Mouse (Mus musculus): Measurements from ENCODE around the gene Sgtb. TPM values are rescaled to one million over a fixed set of nuclear protein-coding genes. Genes with fewer than 3 reads are reported as not detected.
A peak's percentile ranks its signal among the peaks of the same experiment; 100 is the strongest.

The Sgtb gene
- polyA plus RNA-seq (2015; fragmentation: Nextera tagmentation; extraction: Ambion mirVana): 28.6 and 34.5 TPM in 2 replicates

DNA sequence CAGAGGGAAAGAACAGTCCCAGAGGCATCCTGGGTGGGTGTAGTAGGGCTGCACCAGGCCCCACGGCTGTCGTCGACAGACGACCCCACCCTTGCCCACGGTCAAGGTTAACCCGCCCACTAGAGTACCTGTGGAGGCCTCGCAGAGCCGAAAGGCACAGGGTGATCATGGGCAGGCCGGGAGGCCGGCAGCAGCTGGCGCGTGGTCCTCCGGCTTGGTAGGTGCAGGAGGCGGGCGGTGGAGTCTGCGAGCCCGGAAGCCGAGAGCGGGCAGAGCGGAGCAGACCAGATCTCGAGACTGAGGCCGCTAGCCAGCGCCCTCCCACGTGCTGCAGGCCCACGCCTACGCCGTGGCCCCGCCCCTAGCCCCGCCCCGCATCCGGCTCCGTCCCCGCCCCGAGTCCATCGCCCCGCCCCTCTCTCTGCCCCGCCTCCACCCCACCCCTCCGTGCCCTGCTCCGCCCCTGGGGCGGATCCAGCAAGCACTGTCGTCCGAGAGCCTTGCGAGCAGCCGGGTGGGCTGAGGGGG lies at the start of gene Sgtb, which contains the start of gene Nln:
Sgtb (plus strand) TSS at position 454 of the 528 bp plus-strand sequence.
Nln (minus strand) TSS at position 327 of the 528 bp plus-strand sequence.
- H3K9ac ChIP-seq (replicated peaks): peak within 1 kb of the TSS; percentile 85
- H3K36me3 ChIP-seq: peaks cover 5% of the 10 kb centered on the region
- ATAC-seq (ENCODE audit: low FRiP score): peak; percentile 93
- under 1% methylated on average over 38 of the region's 44 CpGs for WGBS
- H3K27me3 ChIP-seq (replicated peaks): no peaks in the 10 kb centered on the region
- peak within 1 kb of the TSS; percentile 67 for H3K4me3 ChIP-seq (replicated peaks)
- no peaks in the 10 kb centered on the region for H3K9me3 ChIP-seq (replicated peaks)
- H3K27ac ChIP-seq (replicated peaks): peak within 1 kb of the TSS; percentile 88
- H3K4me2 ChIP-seq: peak within 1 kb of the TSS; percentile 89
- H3K4me1 ChIP-seq: peaks cover 22% of the 10 kb centered on the region

DNA sequence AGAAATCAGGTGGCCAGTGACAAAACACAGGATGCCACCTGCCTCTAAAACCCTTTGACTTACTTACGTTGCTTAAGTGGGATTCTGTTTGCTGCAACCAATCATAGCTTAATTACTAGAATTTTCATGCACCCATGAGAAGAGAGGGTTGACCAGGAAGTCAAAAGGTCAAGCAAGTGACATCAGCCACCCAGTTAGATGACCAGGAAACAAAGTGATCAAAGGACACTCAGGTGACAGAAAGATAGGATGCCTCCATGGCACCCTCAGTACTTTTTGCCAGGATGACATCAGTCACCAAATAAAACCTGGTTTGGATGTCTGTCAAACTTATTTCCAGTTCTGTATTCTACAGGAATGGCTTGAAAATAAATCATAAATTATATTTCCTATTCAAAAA lies 49.3 kb upstream of the Sgtb start:
- Histone ChIP-seq H3K27me3 (replicated peaks) (no peaks in the 10 kb centered on the region), H3K9me3 (replicated peaks) (no peaks in the 10 kb centered on the region), H3K4me1 (peaks cover 9% of the 10 kb centered on the region; the same call in 1 of the 2 replicates), H3K27ac (replicated peaks) (no peak overlapping the region), H3K4me3 (replicated peaks) (no peak overlapping the region), H3K9ac (replicated peaks) (no peak overlapping the region), H3K4me2 (no peak overlapping the region), H3K36me3 (peaks cover 31% of the 10 kb centered on the region)
- WGBS: 85% methylated on average over 1 of the region's 1 CpGs
- ATAC-seq (ENCODE audit: low FRiP score): no peak

GRCm38 (mm10) chr13:104061975-104062750 lies 47.4 kb upstream of the Sgtb start:
- no peak overlapping the region; the same call in 1 of the 2 replicates for H3K27ac ChIP-seq (replicated peaks)
- no peak for ATAC-seq (ENCODE audit: low FRiP score)
- no peaks in the 10 kb centered on the region for H3K27me3 ChIP-seq (replicated peaks)
- peaks cover 9% of the 10 kb centered on the region; the same call in 1 of the 2 replicates for H3K4me1 ChIP-seq
- WGBS: 52% methylated on average over 2 of the region's 2 CpGs
- peaks cover 21% of the 10 kb centered on the region for H3K36me3 ChIP-seq
- no peaks in the 10 kb centered on the region for H3K9me3 ChIP-seq (replicated peaks)
- no peak overlapping the region for H3K9ac ChIP-seq (replicated peaks)
- no peak overlapping the region for H3K4me2 ChIP-seq
- no peak overlapping the region for H3K4me3 ChIP-seq (replicated peaks)

GRCm38 (mm10) chr13:104063061-104063460 lies 46.5 kb upstream of the Sgtb start:
- Histone ChIP-seq H3K9me3 (replicated peaks) (no peaks in the 10 kb centered on the region), H3K27me3 (replicated peaks) (no peaks in the 10 kb centered on the region), H3K36me3 (peaks cover 22% of the 10 kb centered on the region), H3K9ac (replicated peaks) (no peak overlapping the region), H3K4me2 (no peak overlapping the region), H3K4me1 (peaks cover 9% of the 10 kb centered on the region; the same call in 1 of the 2 replicates), H3K27ac (replicated peaks) (no peak overlapping the region), H3K4me3 (replicated peaks) (no peak overlapping the region)
- 80% methylated on average over 9 of the region's 9 CpGs for WGBS
- ATAC-seq (ENCODE audit: low FRiP score): no peak

DNA sequence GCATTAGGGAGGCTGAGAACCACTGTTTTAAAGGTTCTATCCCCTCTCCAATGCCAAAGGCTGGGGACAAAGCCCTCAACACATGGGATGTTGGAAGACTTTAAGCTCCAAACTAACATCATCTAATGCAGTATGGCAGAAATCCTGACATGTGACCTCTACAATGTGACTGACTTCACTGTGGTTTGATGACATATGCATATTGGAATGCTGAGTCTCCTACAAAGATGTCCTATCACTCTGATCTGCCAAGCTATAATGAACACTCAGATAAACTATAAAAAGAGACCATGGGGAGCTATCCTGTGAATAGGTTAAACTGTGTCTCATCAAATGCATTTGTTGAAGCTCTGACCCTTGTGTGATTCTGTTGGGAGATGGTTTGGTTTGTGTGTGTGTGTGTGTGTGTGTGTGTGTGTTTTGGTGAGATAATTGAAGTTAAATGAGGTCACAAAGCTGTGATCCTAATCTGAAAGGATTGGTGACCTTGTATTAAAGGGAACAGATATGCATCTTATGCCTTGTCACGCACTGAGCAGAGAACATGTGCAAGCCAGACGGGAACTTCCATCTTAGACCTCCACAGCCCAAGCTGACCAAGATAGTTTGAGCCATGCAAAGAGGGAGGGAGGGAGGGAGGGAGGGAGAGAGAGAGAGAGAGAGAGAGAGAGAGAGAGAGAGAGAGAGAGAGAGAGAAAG lies 43.7 kb upstream of the Sgtb start:
- 67% methylated on average over 2 of the region's 2 CpGs for WGBS
- no peak overlapping the region for H3K4me3 ChIP-seq (replicated peaks)
- ATAC-seq (ENCODE audit: low FRiP score): no peak

DNA sequence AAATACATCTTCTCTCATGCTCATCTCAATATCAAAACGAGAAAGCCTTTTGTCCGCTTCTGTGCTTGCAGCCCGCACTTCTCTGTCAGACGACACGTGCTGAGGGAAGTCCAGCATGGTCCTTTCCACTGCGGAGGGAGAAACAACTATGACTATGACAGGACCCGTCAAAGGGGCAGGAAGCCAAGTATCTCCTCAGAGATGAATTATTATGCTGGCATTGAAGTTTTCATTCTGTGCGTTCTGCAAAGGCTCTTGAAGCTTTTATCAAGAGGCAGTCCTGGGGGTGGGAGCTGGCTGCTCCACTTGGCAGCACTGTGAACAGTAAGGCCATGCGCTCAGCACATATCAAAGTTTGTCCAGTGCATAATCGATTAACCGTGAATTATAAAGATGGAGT lies 40.3 kb upstream of the Sgtb start:
- Histone ChIP-seq H3K27ac (replicated peaks) (no peak overlapping the region), H3K9me3 (replicated peaks) (no peaks in the 10 kb centered on the region), H3K36me3 (peaks cover 36% of the 10 kb centered on the region), H3K4me1 (no peaks in the 10 kb centered on the region), H3K9ac (replicated peaks) (no peak overlapping the region), H3K27me3 (replicated peaks) (no peaks in the 10 kb centered on the region), H3K4me3 (replicated peaks) (no peak overlapping the region), H3K4me2 (no peak overlapping the region)
- no peak for ATAC-seq (ENCODE audit: low FRiP score)
- 90% methylated on average over 11 of the region's 11 CpGs for WGBS

More for the DNA sequence above, 43.7 kb upstream of the Sgtb start:
- Histone ChIP-seq H3K4me2 (no peak overlapping the region), H3K27ac (replicated peaks) (no peak overlapping the region), H3K9me3 (replicated peaks) (no peaks in the 10 kb centered on the region), H3K27me3 (replicated peaks) (no peaks in the 10 kb centered on the region), H3K4me1 (peaks cover 9% of the 10 kb centered on the region; the same call in 1 of the 2 replicates), H3K36me3 (peaks cover 28% of the 10 kb centered on the region), H3K9ac (replicated peaks) (no peak overlapping the region)

DNA sequence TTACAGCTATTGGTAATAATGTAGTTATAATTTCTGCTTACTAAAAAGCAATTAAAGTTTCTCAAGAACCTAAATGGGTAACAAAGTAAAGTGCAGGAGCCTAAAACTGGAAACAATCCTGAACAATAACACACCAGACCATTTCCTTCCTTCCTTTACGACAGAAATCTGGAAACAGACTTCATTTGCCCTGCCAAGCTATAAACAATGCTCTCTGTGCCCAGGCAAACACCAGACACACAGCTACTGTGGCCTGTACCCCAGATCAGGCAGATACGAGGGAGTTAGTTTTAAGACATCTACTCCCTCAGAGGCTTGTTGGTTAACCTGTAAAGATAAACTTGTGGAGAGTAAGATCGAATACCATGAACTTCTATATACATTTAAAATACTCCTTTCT lies 38.8 kb upstream of the Sgtb start:
- ATAC-seq (ENCODE audit: low FRiP score): no peak
- H3K36me3 ChIP-seq: peaks cover 33% of the 10 kb centered on the region
- no peak overlapping the region for H3K27ac ChIP-seq (replicated peaks)
- H3K27me3 ChIP-seq (replicated peaks): no peaks in the 10 kb centered on the region
- H3K9me3 ChIP-seq (replicated peaks): no peaks in the 10 kb centered on the region
- no peak overlapping the region for H3K4me2 ChIP-seq
- H3K9ac ChIP-seq (replicated peaks): no peak overlapping the region
- no peak overlapping the region for H3K4me3 ChIP-seq (replicated peaks)
- no peaks in the 10 kb centered on the region for H3K4me1 ChIP-seq
- 77% methylated on average over 3 of the region's 3 CpGs for WGBS

DNA sequence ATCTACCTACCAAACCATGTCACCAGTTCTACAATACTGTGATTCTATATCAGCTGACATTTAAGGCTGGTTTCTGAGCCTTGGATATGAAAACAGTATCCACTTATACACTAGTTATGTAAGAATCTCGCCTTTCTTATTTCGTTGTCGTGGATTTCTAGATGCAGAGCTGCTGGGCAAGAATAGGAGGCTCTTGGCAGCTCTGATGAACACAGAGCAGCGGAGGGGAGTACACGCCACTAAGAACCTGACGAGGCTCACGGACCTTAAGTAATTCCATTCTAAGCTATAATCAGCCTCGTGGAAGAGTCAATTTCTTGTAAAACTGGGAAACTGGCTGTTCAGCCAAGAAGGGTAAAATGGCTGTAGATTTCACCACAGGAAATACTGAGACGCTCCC lies 37.2 kb upstream of the Sgtb start:
- Histone ChIP-seq H3K9me3 (replicated peaks) (no peaks in the 10 kb centered on the region), H3K27me3 (replicated peaks) (no peaks in the 10 kb centered on the region), H3K36me3 (peaks cover 33% of the 10 kb centered on the region), H3K4me3 (replicated peaks) (no peak overlapping the region), H3K9ac (replicated peaks) (no peak overlapping the region), H3K4me2 (no peak overlapping the region), H3K27ac (replicated peaks) (no peak overlapping the region), H3K4me1 (no peaks in the 10 kb centered on the region)
- WGBS: 90% methylated on average over 9 of the region's 9 CpGs
- ATAC-seq (ENCODE audit: low FRiP score): no peak

DNA sequence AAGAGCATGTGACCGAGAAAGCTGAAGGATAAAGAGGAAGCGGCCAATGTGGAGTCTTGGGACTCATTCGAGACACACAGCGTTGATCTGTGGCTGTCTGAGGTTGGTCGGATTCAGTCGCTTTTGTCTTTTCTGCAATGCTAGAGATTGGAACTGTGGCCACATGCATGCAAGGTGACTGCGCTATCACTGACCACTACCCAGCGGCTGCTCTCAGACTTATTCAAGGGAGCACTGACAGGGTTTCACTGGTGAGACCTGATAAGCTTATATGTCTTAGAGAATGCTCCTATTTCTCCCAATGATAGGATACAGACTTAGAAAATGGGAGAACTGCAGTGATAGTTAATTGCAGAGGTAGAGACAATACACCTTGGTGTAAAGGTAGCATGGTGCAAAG lies 35.3 kb upstream of the Sgtb start:
- H3K4me3 ChIP-seq (replicated peaks): no peak overlapping the region
- H3K4me1 ChIP-seq: no peaks in the 10 kb centered on the region
- H3K4me2 ChIP-seq: no peak overlapping the region
- no peak overlapping the region for H3K27ac ChIP-seq (replicated peaks)
- no peak for ATAC-seq (ENCODE audit: low FRiP score)
- H3K36me3 ChIP-seq: peaks cover 21% of the 10 kb centered on the region
- 96% methylated on average over 8 of the region's 8 CpGs for WGBS
- H3K9me3 ChIP-seq (replicated peaks): no peaks in the 10 kb centered on the region
- H3K27me3 ChIP-seq (replicated peaks): no peaks in the 10 kb centered on the region
- no peak overlapping the region for H3K9ac ChIP-seq (replicated peaks)

- Histone ChIP-seq H3K9me3 (replicated peaks) (no peaks in the 10 kb centered on the region), H3K4me3 (replicated peaks) (no peak overlapping the region), H3K4me1 (no peaks in the 10 kb centered on the region), H3K36me3 (peaks cover 17% of the 10 kb centered on the region), H3K27me3 (replicated peaks) (no peaks in the 10 kb centered on the region), H3K4me2 (no peak overlapping the region), H3K9ac (replicated peaks) (no peak overlapping the region), H3K27ac (replicated peaks) (no peak overlapping the region)
- WGBS: 76% methylated on average over 10 of the region's 10 CpGs
- no peak for ATAC-seq (ENCODE audit: low FRiP score)
These were observed 34.8 kb upstream of the Sgtb start for GRCm38 (mm10) chr13:104074731-104075130.

- H3K9ac ChIP-seq (replicated peaks): no peak overlapping the region
- H3K4me2 ChIP-seq: no peak overlapping the region
- 69% methylated on average over 6 of the region's 6 CpGs for WGBS
- no peaks in the 10 kb centered on the region for H3K9me3 ChIP-seq (replicated peaks)
- H3K4me1 ChIP-seq: no peaks in the 10 kb centered on the region
- no peak for ATAC-seq (ENCODE audit: low FRiP score)
- no peaks in the 10 kb centered on the region for H3K27me3 ChIP-seq (replicated peaks)
- H3K4me3 ChIP-seq (replicated peaks): no peak overlapping the region
- peaks cover 9% of the 10 kb centered on the region; the same call in 1 of the 2 replicates for H3K36me3 ChIP-seq
- no peak overlapping the region for H3K27ac ChIP-seq (replicated peaks)
These were observed 32.5 kb upstream of the Sgtb start for GRCm38 (mm10) chr13:104076993-104077392.

Measured in neural tube, embryonic 15.5 days (tissue).